Mouse (Mus musculus) E14TG2a.4 (cell line): ENCODE data around the gene Efna4.

Experiments used
- CTCF ChIP-seq: conservative IDR thresholded peaks from 2 replicates; pipeline ENCODE4 v1.5.1; 2014; ENCODE audit warnings: low read length
- NANOG ChIP-seq: IDR thresholded peaks from 2 replicates; pipeline ENCODE4 v1.6.1; 2014; ENCODE audit warnings: borderline replicate concordance, low read length, mixed read lengths
- POU5F1 ChIP-seq: IDR thresholded peaks from 2 replicates; pipeline ENCODE4 v1.6.1; 2014; ENCODE audit warnings: low read length, borderline replicate concordance

- TF ChIP-seq CTCF (no peak), POU5F1 (no peak), NANOG (no peak)
These were observed 23.8 kb upstream of the Efna4 start, which contains the start of gene Dcst2 for GRCm38 (mm10) chr3:89361675-89362074.
